ENCODE assay signal across 7 mouse cellular contexts in the genomic region with DNA sequence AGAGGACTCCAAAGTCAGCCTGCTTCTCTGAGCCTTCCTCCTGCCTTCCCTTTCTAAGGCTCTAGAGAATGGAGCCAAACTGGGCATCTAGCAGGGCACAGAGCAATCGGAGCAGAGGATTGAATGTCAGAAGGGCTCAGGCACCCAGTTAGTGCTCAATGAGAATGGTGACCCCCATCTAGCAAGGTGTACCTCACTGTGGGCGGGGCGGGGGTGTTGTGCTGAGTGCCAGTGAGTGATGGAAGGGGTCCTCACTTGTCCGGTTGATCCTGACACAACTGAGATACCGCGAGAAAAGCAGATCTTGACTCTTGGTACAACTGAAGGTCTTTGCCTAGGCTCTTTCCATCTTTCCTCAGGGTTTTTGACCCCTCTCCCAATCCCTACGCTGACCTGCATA. TPM values are rescaled to one million over a fixed set of nuclear protein-coding genes. Genes with fewer than 3 reads are reported as not detected.
DNase-seq lines count a peak whose midpoint lies in the region; ATAC-seq and TF ChIP-seq lines count a peak whose summit lies in the region.

No protein-coding gene starts in this region.

- H3K4me3 ChIP-seq in lung, embryonic 16.5 days (ENCODE audit: low read length) = peak overlapping the region; percentile 86
- H3K4me3 ChIP-seq in embryonic facial prominence, embryonic 15.5 days (replicated peaks) = peak overlapping the region; percentile 88
- peak overlapping the region; percentile 72 for H3K4me3 ChIP-seq in intestine, postnatal 0 days (ENCODE audit: low read depth, low read length)
- H3K4me3 ChIP-seq in neural tube, embryonic 15.5 days (replicated peaks) = peak overlapping the region; percentile 74

- peak overlapping the region; percentile 91 for H3K9ac ChIP-seq in lung, embryonic 16.5 days (ENCODE audit: low read length)
- no peak overlapping the region for H3K9ac ChIP-seq in embryonic facial prominence, embryonic 15.5 days
- H3K9ac ChIP-seq in intestine, postnatal 0 days (ENCODE audit: low read depth, low read length) = peak overlapping the region; percentile 75
- peak overlapping the region; percentile 43 for H3K9ac ChIP-seq in neural tube, embryonic 15.5 days (replicated peaks)

- peaks cover 9% of the 10 kb centered on the region for H3K36me3 ChIP-seq in lung, embryonic 16.5 days (ENCODE audit: control insufficient read depth, insufficient read depth, low read length)
- H3K36me3 ChIP-seq in embryonic facial prominence, embryonic 15.5 days = peaks cover 30% of the 10 kb centered on the region
- H3K36me3 ChIP-seq in intestine, postnatal 0 days (ENCODE audit: control insufficient read depth, insufficient read depth) = peaks cover 27% of the 10 kb centered on the region
- peaks cover 10% of the 10 kb centered on the region for H3K36me3 ChIP-seq in neural tube, embryonic 15.5 days

- TF ChIP-seq CTCF in intestine, postnatal 0 days (IDR thresholded peaks at IDR 0.05; ENCODE audit: low read depth) = no peak

- no peak for DNase-seq in lung, postnatal 10 days
- no peak for DNase-seq in adrenal gland, postnatal 14 days
- DNase-seq in adrenal gland, postnatal 36 days = no peak

- peak overlapping the region; percentile 96 for H3K4me2 ChIP-seq in lung, embryonic 16.5 days (ENCODE audit: low read depth, low read length)
- H3K4me2 ChIP-seq in embryonic facial prominence, embryonic 15.5 days (replicated peaks) = peak overlapping the region; percentile 75
- peak overlapping the region; percentile 66 for H3K4me2 ChIP-seq in intestine, postnatal 0 days (replicated peaks; ENCODE audit: low read depth)
- peak overlapping the region; percentile 81 for H3K4me2 ChIP-seq in neural tube, embryonic 15.5 days

- no peaks in the 10 kb centered on the region for H3K9me3 ChIP-seq in lung, embryonic 16.5 days (ENCODE audit: control insufficient read depth, low read length)
- no peaks in the 10 kb centered on the region for H3K9me3 ChIP-seq in embryonic facial prominence, embryonic 15.5 days (replicated peaks)
- H3K9me3 ChIP-seq in intestine, postnatal 0 days (ENCODE audit: control insufficient read depth) = no peaks in the 10 kb centered on the region
- no peaks in the 10 kb centered on the region for H3K9me3 ChIP-seq in neural tube, embryonic 15.5 days (replicated peaks)

- H3K27ac ChIP-seq in lung, embryonic 16.5 days (ENCODE audit: low read length) = no peak overlapping the region
- no peak overlapping the region for H3K27ac ChIP-seq in embryonic facial prominence, embryonic 15.5 days (replicated peaks)
- no peak overlapping the region for H3K27ac ChIP-seq in intestine, postnatal 0 days (ENCODE audit: low read depth, low read length)
- no peak overlapping the region for H3K27ac ChIP-seq in neural tube, embryonic 15.5 days (replicated peaks)

- peaks cover 24% of the 10 kb centered on the region for H3K4me1 ChIP-seq in lung, embryonic 16.5 days (replicated peaks; ENCODE audit: control insufficient read depth, insufficient read depth, low read length)
- H3K4me1 ChIP-seq in embryonic facial prominence, embryonic 15.5 days = peaks cover 35% of the 10 kb centered on the region
- peaks cover 4% of the 10 kb centered on the region for H3K4me1 ChIP-seq in intestine, postnatal 0 days (replicated peaks; ENCODE audit: control insufficient read depth, insufficient read depth, low read length)
- H3K4me1 ChIP-seq in neural tube, embryonic 15.5 days = peaks cover 34% of the 10 kb centered on the region

- 38% methylated on average over 7 of the region's 7 CpGs for WGBS in lung, embryonic 16.5 days
- 43% methylated on average over 7 of the region's 7 CpGs for WGBS in embryonic facial prominence, embryonic 15.5 days
- WGBS in intestine, postnatal 0 days = 47% methylated on average over 7 of the region's 7 CpGs
- 55% methylated on average over 7 of the region's 7 CpGs for WGBS in neural tube, embryonic 15.5 days

- H3K27me3 ChIP-seq in lung, embryonic 16.5 days (ENCODE audit: control insufficient read depth, insufficient read depth, low read depth, low read length) = no peaks in the 10 kb centered on the region
- no peaks in the 10 kb centered on the region for H3K27me3 ChIP-seq in embryonic facial prominence, embryonic 15.5 days
- H3K27me3 ChIP-seq in intestine, postnatal 0 days (replicated peaks; ENCODE audit: control insufficient read depth, insufficient read depth, low read length) = no peaks in the 10 kb centered on the region
- 0 out of 2 replicates have a peak, but pooled peaks cover 3% of the 10 kb centered on the region for H3K27me3 ChIP-seq in neural tube, embryonic 15.5 days (replicated peaks)

- no peak for ATAC-seq in lung, embryonic 16.5 days (ENCODE audit: low read depth)
- no peak for ATAC-seq in embryonic facial prominence, embryonic 15.5 days (ENCODE audit: insufficient number of reproducible peaks, low FRiP score, low TSS enrichment, low read depth)
- no peak for ATAC-seq in intestine, postnatal 0 days
- ATAC-seq in neural tube, embryonic 15.5 days (ENCODE audit: low FRiP score) = no peak

RNA-seq across cellular contexts. Expression of a gene that starts 0.4 kb away (rescaled TPM):
- 111 and 123 TPM in 2 replicates for polyA plus RNA-seq in lung, embryonic 16.5 days (2015; fragmentation: Nextera tagmentation; extraction: Ambion mirVana)
- polyA plus RNA-seq in embryonic facial prominence, embryonic 15.5 days (2015; fragmentation: Nextera tagmentation; extraction: Ambion mirVana) = 117 and 120 TPM in 2 replicates
- polyA plus RNA-seq in intestine, postnatal 0 days (2015; fragmentation: Nextera tagmentation; extraction: Ambion mirVana) = 90.5 and 97.0 TPM in 2 replicates
- polyA plus RNA-seq in neural tube, embryonic 15.5 days (2015; fragmentation: Nextera tagmentation; extraction: Ambion mirVana) = 123 and 128 TPM in 2 replicates
- 106 and 108 TPM in 2 replicates for total RNA-seq in adrenal gland, postnatal 14 days (2021)
- 100 to 1,000 TPM; 104 to 116 TPM for total RNA-seq in adrenal gland, postnatal 36 days (2021)

RNA-seq across cellular contexts. Expression of a gene that starts 2.1 kb away (rescaled TPM):
- 36.5 and 36.9 TPM in 2 replicates for polyA plus RNA-seq in lung, embryonic 16.5 days (2015; fragmentation: Nextera tagmentation; extraction: Ambion mirVana)
- 32.1 and 33.1 TPM in 2 replicates for polyA plus RNA-seq in embryonic facial prominence, embryonic 15.5 days (2015; fragmentation: Nextera tagmentation; extraction: Ambion mirVana)
- 29.7 and 30.9 TPM in 2 replicates for polyA plus RNA-seq in intestine, postnatal 0 days (2015; fragmentation: Nextera tagmentation; extraction: Ambion mirVana)
- 6.2 and 13.1 TPM in 2 replicates for polyA plus RNA-seq in neural tube, embryonic 15.5 days (2015; fragmentation: Nextera tagmentation; extraction: Ambion mirVana)
- total RNA-seq in adrenal gland, postnatal 14 days (2021) = 26.2 and 27.3 TPM in 2 replicates
- total RNA-seq in adrenal gland, postnatal 36 days (2021) = 10 to 100 TPM; 25.9 to 36.7 TPM

RNA-seq across cellular contexts. Expression of a gene that starts 16.9 kb away (rescaled TPM):
- polyA plus RNA-seq in lung, embryonic 16.5 days (2015; fragmentation: Nextera tagmentation; extraction: Ambion mirVana) = 9.3 and 9.8 TPM in 2 replicates
- polyA plus RNA-seq in embryonic facial prominence, embryonic 15.5 days (2015; fragmentation: Nextera tagmentation; extraction: Ambion mirVana) = 11.8 and 12.1 TPM in 2 replicates
- polyA plus RNA-seq in intestine, postnatal 0 days (2015; fragmentation: Nextera tagmentation; extraction: Ambion mirVana) = 7.9 and 8.7 TPM in 2 replicates
- polyA plus RNA-seq in neural tube, embryonic 15.5 days (2015; fragmentation: Nextera tagmentation; extraction: Ambion mirVana) = 12.2 and 13.0 TPM in 2 replicates
- total RNA-seq in adrenal gland, postnatal 14 days (2021) = 33.8 and 36.5 TPM in 2 replicates
- 10 to 100 TPM; 32.1 to 35.7 TPM for total RNA-seq in adrenal gland, postnatal 36 days (2021)

RNA-seq across cellular contexts. Expression of a gene that starts 18.1 kb away (rescaled TPM):
- 5.1 and 5.2 TPM in 2 replicates for polyA plus RNA-seq in lung, embryonic 16.5 days (2015; fragmentation: Nextera tagmentation; extraction: Ambion mirVana)
- 5.5 and 7.7 TPM in 2 replicates for polyA plus RNA-seq in embryonic facial prominence, embryonic 15.5 days (2015; fragmentation: Nextera tagmentation; extraction: Ambion mirVana)
- polyA plus RNA-seq in intestine, postnatal 0 days (2015; fragmentation: Nextera tagmentation; extraction: Ambion mirVana) = 10.8 and 11.7 TPM in 2 replicates
- 2.8 and 3.0 TPM in 2 replicates for polyA plus RNA-seq in neural tube, embryonic 15.5 days (2015; fragmentation: Nextera tagmentation; extraction: Ambion mirVana)
- 2.0 and 10.6 TPM in 2 replicates for total RNA-seq in adrenal gland, postnatal 14 days (2021)
- under 1 TPM; 0.79 to 0.99 TPM for total RNA-seq in adrenal gland, postnatal 36 days (2021)

RNA-seq across cellular contexts. Expression of a gene that starts 26.2 kb away (rescaled TPM):
- polyA plus RNA-seq in lung, embryonic 16.5 days (2015; fragmentation: Nextera tagmentation; extraction: Ambion mirVana) = 0.06 and 0.13 TPM in 2 replicates
- polyA plus RNA-seq in embryonic facial prominence, embryonic 15.5 days (2015; fragmentation: Nextera tagmentation; extraction: Ambion mirVana) = 0.08 TPM in 1 of 2 replicates, not detected in the other
- 0.12 TPM in 1 of 2 replicates, not detected in the other for polyA plus RNA-seq in intestine, postnatal 0 days (2015; fragmentation: Nextera tagmentation; extraction: Ambion mirVana)
- not detected in 2 replicates for polyA plus RNA-seq in neural tube, embryonic 15.5 days (2015; fragmentation: Nextera tagmentation; extraction: Ambion mirVana)
- total RNA-seq in adrenal gland, postnatal 14 days (2021) = 0.19 TPM in 1 of 2 replicates, not detected in the other
- total RNA-seq in adrenal gland, postnatal 36 days (2021) = not detected
